Mouse (Mus musculus) embryonic fibroblast, embryonic 13.5 days (primary cell): Measurements from ENCODE around the gene Wdr31.

Source experiments
- CTCF ChIP-seq: IDR thresholded peaks from 2 replicates; pipeline ENCODE4 v1.5.1; 2011; ENCODE audit warnings: mild to moderate bottlenecking, control low read depth, low read length, moderate library complexity, borderline replicate concordance; ENCODE audit not compliant: insufficient read depth
- POLR2A ChIP-seq: IDR thresholded peaks from 2 replicates; pipeline ENCODE4 v1.6.1; 2011; ENCODE audit warnings: low read depth, mild to moderate bottlenecking, control low read depth, low read length, moderate library complexity

- TF ChIP-seq POLR2A (no peak), CTCF (no peak; the same call in 1 of the 2 replicates)
These were observed 36.1 kb upstream of the Wdr31 start for GRCm38 (mm10) chr4:62506798-62507197.
